Mouse (Mus musculus): Measurements from ENCODE around the gene Klf16.
"Not testable (repeated sequence)": the region's sequence is repeated elsewhere in the genome, so short reads cannot be mapped to it uniquely, and the experiment has no call there.

The Klf16 gene

GRCm38 (mm10) chr10:80606306-80606705 lies 29.2 kb upstream of the Klf16 start:
- no peak for DNase-seq (ENCODE audit: low spot score)

DNA sequence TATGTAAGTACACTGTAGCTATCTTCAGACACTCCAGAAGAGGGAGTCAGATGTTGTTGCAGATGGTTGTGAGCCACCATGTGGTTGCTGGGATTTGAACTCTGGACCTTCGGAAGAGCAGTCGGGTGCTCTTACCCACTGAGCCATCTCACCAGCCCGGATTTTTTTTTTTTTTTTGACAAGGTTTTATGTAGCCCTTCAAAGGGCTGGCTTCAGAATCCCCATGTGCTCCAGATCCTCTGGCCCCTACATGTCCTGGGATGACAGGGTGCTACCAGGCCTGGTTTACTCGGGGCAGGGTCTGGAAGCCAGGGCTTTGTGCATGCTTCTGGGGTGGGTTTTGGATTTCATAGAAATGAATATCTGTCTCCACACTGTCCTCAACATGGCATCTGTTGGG lies 28.6 kb upstream of the Klf16 start, which contains the start of gene Gm49322:
Gm49322 (plus strand) TSS at position 301 of the 400 bp plus-strand sequence.
- not testable (repeated sequence) for DNase-seq (ENCODE audit: low spot score)

DNA sequence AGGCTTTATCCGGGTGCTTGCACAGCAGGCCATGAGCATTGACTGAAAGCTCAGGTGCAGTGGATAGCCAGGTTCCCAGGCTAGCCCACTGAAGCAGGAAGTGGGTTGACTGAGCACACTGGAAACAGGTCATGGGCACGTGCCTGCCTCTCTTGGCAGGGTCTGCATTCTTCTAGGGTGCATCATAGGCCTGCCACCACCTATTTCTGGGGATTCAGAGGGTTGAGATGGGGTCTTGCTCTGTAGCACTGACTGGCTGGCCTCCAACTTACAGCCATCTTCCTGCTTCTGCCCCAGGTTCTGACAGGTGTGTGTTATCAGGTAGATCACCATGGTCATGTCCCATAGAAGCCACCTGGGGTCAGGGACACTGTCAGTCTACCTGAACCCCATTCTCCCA lies 27.9 kb upstream of the Klf16 start:
- DNase-seq (ENCODE audit: low spot score) = no peak

DNA sequence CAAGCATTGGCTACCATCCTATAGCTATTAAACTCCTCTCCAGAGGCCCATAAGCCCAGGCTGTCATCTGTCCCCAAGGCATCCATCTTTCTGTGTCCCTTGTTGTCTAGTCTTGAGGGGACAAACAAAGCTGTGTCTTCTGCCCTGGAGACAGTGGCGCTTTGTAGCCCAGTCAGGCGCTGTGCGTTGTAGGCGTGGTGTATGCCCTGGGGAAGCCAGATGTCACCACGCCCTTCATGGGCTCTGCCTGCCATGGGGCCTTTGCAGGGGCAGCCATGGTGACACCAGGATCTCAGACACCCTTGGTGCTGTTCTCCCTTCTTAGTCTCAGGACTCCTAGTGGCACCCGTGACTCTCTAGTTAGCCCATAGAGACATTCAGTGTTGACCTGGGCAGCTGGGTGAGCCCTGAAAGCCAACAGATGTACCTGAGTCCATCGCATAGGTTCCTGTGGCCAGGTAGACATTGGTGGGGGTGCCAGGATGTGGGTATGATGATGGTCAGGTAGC lies 26.9 kb upstream of the Klf16 start:
- DNase-seq (ENCODE audit: low spot score) = no peak

GRCm38 (mm10) chr10:80603364-80603763 lies 26.2 kb upstream of the Klf16 start:
- DNase-seq (ENCODE audit: low spot score) = no peak

DNA sequence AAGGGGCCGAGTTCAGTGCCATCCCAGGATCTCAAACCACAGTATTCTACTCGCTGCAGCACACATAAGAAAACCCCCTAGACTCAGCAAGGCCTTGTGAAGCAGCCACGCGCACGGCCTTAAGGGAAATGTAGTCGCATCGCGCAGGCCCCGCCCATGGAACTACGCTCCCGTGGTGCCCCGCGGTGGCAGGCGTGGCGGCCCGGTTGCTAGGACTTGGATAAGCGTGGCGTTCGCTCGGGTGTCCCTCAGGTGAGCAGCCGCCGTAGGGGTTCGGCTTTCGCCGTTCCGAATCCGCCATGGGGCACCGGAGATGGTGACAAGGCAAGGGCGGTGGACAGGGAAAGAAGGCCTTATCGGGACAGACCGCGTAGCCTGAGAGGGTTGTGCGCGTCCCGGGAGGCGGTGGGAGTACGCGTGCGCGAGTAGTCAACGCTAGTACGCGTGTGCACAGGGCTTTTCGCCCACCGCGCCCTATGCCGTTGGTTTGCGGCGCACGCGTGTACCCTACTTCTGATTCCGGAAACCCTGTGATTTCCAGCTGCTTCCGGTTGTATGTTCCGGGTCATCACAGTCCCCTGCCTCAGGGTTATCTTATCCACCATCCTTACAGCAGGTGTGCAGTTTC lies 25.7 kb upstream of the Klf16 start, which contains the start of the genes Scamp4 and Adat3:
Scamp4 (plus strand) TSS at position 175 of the 628 bp plus-strand sequence.
Adat3 (plus strand) TSS at position 183 of the 628 bp plus-strand sequence.
- DNase-seq (ENCODE audit: low spot score) = peak; percentile 90

DNA sequence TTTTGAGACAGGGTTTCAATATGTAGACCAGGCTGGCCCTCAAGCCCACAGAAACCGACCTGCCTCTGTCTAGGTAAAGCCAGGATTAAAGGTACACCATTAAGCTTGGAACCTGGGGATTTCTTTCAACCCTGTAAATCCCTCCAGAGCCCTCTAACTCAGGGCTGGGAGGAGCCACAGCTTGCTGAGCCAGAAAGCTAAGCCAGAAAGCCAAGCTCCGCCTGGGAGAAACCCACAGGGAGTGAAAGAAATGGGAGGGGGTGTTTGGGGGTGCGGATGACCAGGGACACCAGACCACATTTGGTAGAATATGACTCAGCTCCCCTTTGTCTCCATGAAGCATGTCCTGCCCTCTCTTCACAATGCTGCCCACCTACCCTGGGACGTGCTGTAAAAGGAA lies 19.2 kb upstream of the Klf16 start:
- DNase-seq (ENCODE audit: low spot score) = no peak

- DNase-seq (ENCODE audit: low spot score) = peak; percentile 73
Observed at GRCm38 (mm10) chr10:80589879-80590854, 13.0 kb upstream of the Klf16 start, which contains the start of gene Abhd17a. Abhd17a (minus strand) TSS chr10:80590341.

GRCm38 (mm10) chr10:80589127-80589878 lies 12.2 kb upstream of the Klf16 start:
- no peak for DNase-seq (ENCODE audit: low spot score)

GRCm38 (mm10) chr10:80587305-80587657 lies 10.2 kb upstream of the Klf16 start:
- no peak for DNase-seq (ENCODE audit: low spot score)

DNA sequence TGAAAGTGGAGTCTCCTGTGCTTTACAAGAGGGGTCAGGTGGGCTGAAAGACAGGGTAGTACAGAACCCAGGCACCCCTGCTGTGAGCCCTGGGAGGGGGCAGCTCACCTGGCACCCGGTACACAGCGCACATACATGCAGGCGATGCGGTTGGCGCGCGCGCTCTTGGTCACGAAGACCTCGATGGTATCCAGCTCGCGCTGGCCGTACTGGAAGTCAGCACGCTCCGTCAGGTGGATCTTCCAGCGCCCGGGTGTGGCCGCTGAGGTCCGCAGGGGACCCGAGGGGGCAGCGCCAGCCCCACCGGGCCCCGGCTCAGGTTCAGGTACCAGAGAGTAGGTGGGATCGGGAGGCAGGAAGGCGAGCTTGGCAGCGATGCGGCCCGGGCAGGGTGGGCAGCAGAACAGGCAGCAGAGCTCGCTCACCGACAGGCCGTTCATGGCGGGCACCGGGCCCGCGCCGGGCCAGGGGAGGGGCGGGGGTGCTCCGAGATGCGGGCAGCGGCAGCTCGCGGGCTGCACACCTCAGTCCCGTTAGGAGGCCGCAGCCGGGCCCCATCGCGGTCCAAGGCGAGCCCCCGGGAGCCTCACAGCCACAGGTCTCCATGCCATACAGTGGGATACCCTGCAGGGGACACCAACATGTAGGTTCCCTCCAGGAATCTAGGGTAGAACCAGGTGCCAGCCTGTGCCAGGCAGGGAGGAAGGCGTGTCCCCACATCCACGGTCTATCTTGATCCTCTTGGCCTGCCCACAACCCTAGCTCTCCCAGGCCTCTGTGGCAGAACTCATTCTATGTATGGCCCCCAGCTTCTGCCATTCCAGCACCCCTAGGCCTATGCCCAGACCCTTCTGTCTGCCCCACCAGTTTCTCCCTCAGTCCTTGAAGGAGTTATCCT lies 9.5 kb upstream of the Klf16 start:
- DNase-seq (ENCODE audit: low spot score) = no peak

DNA sequence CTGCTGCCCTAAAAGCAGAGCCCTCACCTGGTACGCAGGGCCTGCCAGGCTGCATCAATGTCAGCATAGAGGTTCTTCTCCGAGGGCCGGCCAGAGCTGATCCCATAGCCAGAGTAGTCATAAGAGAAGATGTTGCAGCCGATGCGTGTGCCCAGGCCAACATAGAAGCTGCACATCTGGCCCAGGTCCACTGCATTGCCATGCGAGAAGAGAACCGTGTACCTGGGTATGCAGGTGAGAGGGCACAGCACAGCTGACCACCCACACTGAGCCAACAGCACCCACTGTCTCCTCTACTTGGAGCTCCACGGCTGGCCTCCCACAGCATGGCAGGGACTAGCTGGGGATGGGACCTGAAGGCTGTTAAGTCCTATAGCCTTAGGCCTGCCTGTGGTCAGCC lies 8.5 kb upstream of the Klf16 start:
- no peak for DNase-seq (ENCODE audit: low spot score)

DNA sequence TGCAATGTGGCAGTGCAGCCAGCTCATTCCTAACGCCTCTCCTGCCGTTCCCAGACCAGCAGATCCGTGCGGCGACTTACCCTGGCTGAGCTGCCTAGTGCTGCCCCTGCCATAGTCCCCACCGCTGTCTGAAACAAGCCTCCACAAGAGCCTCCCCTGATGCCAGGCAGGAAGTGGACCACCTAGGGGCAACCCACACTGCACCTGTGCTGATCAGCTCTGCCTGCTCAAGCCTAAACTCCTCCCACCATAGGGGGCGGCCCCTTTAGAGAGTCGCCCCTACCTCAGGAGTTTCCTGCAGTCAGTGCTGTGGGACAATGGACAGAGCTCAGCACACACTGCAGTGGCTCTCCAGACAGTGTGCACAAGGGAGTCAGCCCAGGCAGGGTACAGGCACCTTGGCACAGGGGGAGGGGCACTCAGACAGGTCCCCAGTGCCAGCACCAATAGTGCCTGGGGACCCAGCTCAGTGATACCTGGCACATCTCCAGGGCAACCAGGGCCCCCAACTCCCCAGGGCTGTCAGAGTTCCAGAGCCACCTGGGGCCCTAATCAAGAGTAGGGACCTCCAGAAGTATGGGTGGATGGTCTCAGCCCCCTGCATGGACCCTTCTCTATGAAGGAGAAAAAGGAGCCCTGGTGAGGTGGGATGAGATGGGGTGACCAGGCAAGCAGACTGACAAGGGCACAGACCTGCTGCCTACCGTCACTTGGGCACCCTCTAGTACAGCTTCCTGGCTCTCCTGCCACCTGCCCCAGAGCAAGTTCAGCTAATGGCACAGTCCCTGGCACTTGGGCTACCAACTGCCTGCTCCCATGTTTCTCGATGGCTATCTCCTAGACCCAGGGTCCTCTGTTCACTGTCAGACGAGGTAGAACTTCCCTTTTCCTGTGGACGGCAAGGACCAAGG lies 7.8 kb upstream of the Klf16 start:
- DNase-seq (ENCODE audit: low spot score) = no peak

DNA sequence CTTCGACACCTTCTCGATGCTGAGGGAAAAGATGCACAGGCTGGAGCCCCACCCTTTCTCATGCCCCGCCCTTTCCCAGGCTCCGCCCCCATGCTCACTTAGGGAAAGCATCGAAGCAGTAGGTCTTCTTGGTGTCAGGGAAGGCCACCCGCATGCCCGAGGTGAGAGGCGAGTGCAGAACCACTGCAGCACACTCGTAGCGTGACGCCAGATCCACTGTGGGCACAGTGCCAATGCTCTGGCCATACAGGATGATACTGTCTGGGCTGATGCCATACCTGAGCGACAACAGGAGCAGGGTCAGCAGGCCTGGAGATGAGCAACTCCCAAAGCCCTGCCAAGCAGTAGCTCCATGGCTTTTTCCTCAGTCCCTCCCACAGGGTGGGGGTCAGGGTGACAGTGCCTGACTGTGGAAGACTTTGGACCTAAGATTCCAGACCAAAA lies 6.9 kb upstream of the Klf16 start:
- no peak for DNase-seq (ENCODE audit: low spot score)

- DNase-seq (ENCODE audit: low spot score) = no peak
Observed at GRCm38 (mm10) chr10:80583047-80583446, 5.9 kb upstream of the Klf16 start.

- no peak for DNase-seq (ENCODE audit: low spot score)
Observed at GRCm38 (mm10) chr10:80578911-80579310, 1.8 kb upstream of the Klf16 start.

- peak; percentile 67 for DNase-seq (ENCODE audit: low spot score)
Observed at GRCm38 (mm10) chr10:80578131-80578750, 1.1 kb upstream of the Klf16 start.

- no peak for DNase-seq (ENCODE audit: low spot score)
Observed at GRCm38 (mm10) chr10:80576351-80577194, 548 bp downstream of the Klf16 start.

All from ovary, postnatal 10 days (tissue).